Mouse (Mus musculus): ENCODE measurements around the gene Wipf2. TPM values are rescaled to one million over a fixed set of nuclear protein-coding genes. Genes with fewer than 3 reads are reported as not detected.

Gene Wipf2
- polyA plus RNA-seq (2012; rRNA removed) = 9.4 and 10.4 TPM in 2 replicates

GRCm38 (mm10) chr11:98863028-98863750 is at the start of gene Wipf2:
TSS of gene Wipf2 (plus strand) at chr11:98863638.

GRCm38 (mm10) chr11:98836651-98837141 is 26.7 kb upstream of the Wipf2 start, which contains the start of gene Rapgefl1:
TSS of gene Rapgefl1 (plus strand) at chr11:98836785.

GRCm38 (mm10) chr11:98907437-98908173 is 44.2 kb downstream of the Wipf2 start, which contains the start of gene Cdc6:
TSS of gene Cdc6 (plus strand) at chr11:98907801.

GRCm38 (mm10) chr11:98927438-98928076 is 64.1 kb downstream of the Wipf2 start, which contains the start of gene Rara:
TSS of gene Rara (plus strand) at chr11:98927818.

Other genes with a start within 250 kb of the Wipf2 start
- gene Gm12355, start 238.0 kb upstream of the Wipf2 start, polyA plus RNA-seq (2012; rRNA removed) = 0.23 and 0.32 TPM in 2 replicates
- gene Gsdma3, start 237.3 kb upstream of the Wipf2 start, polyA plus RNA-seq (2012; rRNA removed) = not detected in 2 replicates
- gene Gsdma2, start 216.9 kb upstream of the Wipf2 start, polyA plus RNA-seq (2012; rRNA removed) = not detected in 2 replicates
- 0.01 TPM in 1 of 2 replicates, not detected in the other for gene Gsdma, start 199.3 kb upstream of the Wipf2 start, polyA plus RNA-seq (2012; rRNA removed)
- gene Psmd3, start 181.1 kb upstream of the Wipf2 start, polyA plus RNA-seq (2012; rRNA removed) = 177 and 191 TPM in 2 replicates
- gene Csf3, start 162.4 kb upstream of the Wipf2 start, polyA plus RNA-seq (2012; rRNA removed) = not detected in 2 replicates
- 119 and 126 TPM in 2 replicates for gene Med24, start 134.2 kb upstream of the Wipf2 start, polyA plus RNA-seq (2012; rRNA removed)
- 1,068 and 1,110 TPM in 2 replicates for gene Thra, start 123.0 kb upstream of the Wipf2 start, polyA plus RNA-seq (2012; rRNA removed)
- 4.5 and 5.2 TPM in 2 replicates for gene Nr1d1, start 88.3 kb upstream of the Wipf2 start, polyA plus RNA-seq (2012; rRNA removed)
- gene Msl1, start 68.1 kb upstream of the Wipf2 start, polyA plus RNA-seq (2012; rRNA removed) = 94.0 and 95.7 TPM in 2 replicates
- gene Casc3, start 58.7 kb upstream of the Wipf2 start, polyA plus RNA-seq (2012; rRNA removed) = 51.0 and 55.2 TPM in 2 replicates
- 50.2 and 56.1 TPM in 2 replicates for gene Rapgefl1, start 26.9 kb upstream of the Wipf2 start, polyA plus RNA-seq (2012; rRNA removed)
- gene Cdc6, start 44.2 kb downstream of the Wipf2 start, polyA plus RNA-seq (2012; rRNA removed) = 1.8 and 2.7 TPM in 2 replicates
- 7.2 and 8.4 TPM in 2 replicates for gene Rara, start 64.2 kb downstream of the Wipf2 start, polyA plus RNA-seq (2012; rRNA removed)
- 3.7 TPM in 2 replicates for gene Gjd3, start 119.4 kb downstream of the Wipf2 start, polyA plus RNA-seq (2012; rRNA removed)
- gene Top2a, start 160.6 kb downstream of the Wipf2 start, polyA plus RNA-seq (2012; rRNA removed) = 25.3 and 26.9 TPM in 2 replicates
- 93.6 and 104 TPM in 2 replicates for gene Igfbp4, start 177.6 kb downstream of the Wipf2 start, polyA plus RNA-seq (2012; rRNA removed)
- 0.08 and 0.09 TPM in 2 replicates for gene Tns4, start 225.7 kb downstream of the Wipf2 start, polyA plus RNA-seq (2012; rRNA removed)

Measured in central nervous system, embryonic 18 days (tissue).